Mouse (Mus musculus): Measurements from ENCODE around the gene Chn2.

DNA sequence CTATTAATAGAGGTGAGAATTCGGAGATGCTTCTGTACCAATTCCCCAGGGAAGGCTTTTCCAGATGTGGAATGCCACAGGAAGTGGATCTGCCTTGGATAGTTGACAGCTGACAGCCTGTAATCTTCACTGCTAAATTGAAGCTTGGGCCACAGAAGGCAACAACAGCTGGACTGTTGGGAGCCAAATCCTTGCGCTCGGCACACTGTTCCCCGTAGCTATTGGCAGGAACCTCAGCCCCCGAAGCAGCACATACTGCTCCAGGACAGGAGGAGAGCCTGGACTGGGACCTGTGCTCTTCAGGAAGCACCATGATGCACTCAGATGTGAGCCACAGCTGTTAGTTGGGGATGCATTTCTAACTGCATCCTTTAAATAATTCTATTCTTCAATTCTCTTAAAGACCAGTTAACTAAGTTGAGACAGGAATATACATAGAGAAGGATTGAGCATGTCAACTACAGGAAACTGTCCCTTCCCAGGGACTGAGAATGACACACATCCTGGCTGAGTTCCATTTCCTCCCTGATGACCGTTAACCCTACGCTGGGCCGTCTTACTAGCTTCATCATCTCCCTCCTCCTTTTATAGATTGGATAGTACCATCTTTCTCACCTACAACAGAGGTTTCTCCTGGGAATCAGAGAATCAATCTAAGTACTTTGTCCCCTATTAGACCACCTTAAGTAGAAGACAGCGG is 64.1 kb downstream of the Chn2 start:
- TF ChIP-seq POLR2AphosphoS2 (IDR thresholded peaks at IDR 0.05; ENCODE audit: low read depth, low read length) (no peak), ZC3H11A (IDR thresholded peaks at IDR 0.05; ENCODE audit: low read depth, low read length) (no peak), ZNF384 (IDR thresholded peaks at IDR 0.05; ENCODE audit: low read depth, low read length) (no peak), RCOR1 (conservative IDR thresholded peaks at IDR 0.05; ENCODE audit: low read depth, low read length) (no peak), MAZ (IDR thresholded peaks at IDR 0.05; ENCODE audit: low read depth, low read length) (no peak), CTCF (conservative IDR thresholded peaks at IDR 0.05 in 1 of 2, IDR thresholded peaks at IDR 0.05 in 1 of 2; ENCODE audit: low read depth in 2 of 2, low read length in 2 of 2) (no peak)
